Mouse (Mus musculus): Measurements from ENCODE around the gene Rpl38.

Gene Rpl38

GRCm38 (mm10) chr11:114704071-114704913 is 36.0 kb downstream of the Rpl38 start:
- DNase-seq (ENCODE audit: low spot score in 2 of 2) = no peak

- DNase-seq (ENCODE audit: low spot score in 2 of 2) = no peak
Observed at GRCm38 (mm10) chr11:114706358-114706757, 38.0 kb downstream of the Rpl38 start.

- DNase-seq (ENCODE audit: low spot score in 2 of 2) = no peak
Observed at GRCm38 (mm10) chr11:114711393-114711792, 43.1 kb downstream of the Rpl38 start.

- no peak for DNase-seq (ENCODE audit: low spot score in 2 of 2)
Observed at GRCm38 (mm10) chr11:114711861-114712260, 43.5 kb downstream of the Rpl38 start.

GRCm38 (mm10) chr11:114714526-114714925 is 46.2 kb downstream of the Rpl38 start:
- no peak for DNase-seq (ENCODE audit: low spot score in 2 of 2)

GRCm38 (mm10) chr11:114715531-114715930 is 47.2 kb downstream of the Rpl38 start:
- peak in 1 of 2 experiments; percentile 12 for DNase-seq (ENCODE audit: low spot score in 2 of 2)

GRCm38 (mm10) chr11:114720535-114720934 is 52.2 kb downstream of the Rpl38 start:
- DNase-seq (ENCODE audit: low spot score in 2 of 2) = no peak

Data from urinary bladder, postnatal 36 days (tissue).